Mouse (Mus musculus): ENCODE measurements around the gene Ldlrad3. TPM values are rescaled to one million over a fixed set of nuclear protein-coding genes. Genes with fewer than 3 reads are reported as not detected.

Ldlrad3 gene
- polyA plus RNA-seq, 1 experiment: 15.5 TPM

DNA sequence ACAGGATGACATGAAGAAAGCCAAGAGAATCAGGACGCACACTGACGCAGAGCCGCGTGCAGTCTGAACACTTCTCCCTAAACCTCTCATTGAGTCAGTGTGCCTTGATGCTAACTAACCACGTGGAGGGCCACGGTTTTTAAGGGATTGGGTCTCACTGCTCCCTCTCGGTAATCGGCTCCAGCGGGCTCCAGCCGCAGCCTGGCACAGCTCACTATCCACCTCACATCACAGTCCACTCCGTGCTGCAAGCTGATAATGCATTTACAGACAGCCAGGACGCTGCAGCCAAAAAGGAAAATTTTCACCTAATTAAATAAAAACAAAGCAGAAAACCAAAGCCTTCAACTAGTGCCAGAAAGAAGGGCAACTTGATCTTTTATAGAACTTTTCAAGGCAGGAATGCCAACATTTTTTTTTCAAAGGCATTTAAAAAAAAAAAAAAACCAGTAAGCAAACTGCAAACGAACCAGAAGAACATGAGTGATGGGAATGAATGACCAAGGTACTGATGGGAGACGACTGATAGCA is 57.6 kb downstream of the Ldlrad3 start:
- H3K4me3 ChIP-seq (ENCODE audit: insufficient read depth, poor library complexity, severe bottlenecking): no peak overlapping the region
- peaks cover 38% of the 10 kb centered on the region for H3K79me3 ChIP-seq (ENCODE audit: low read depth)
- no peak overlapping the region for H3ac ChIP-seq (ENCODE audit: control insufficient read depth, insufficient read length, low read depth)
- H3K36me3 ChIP-seq (ENCODE audit: control insufficient read depth, insufficient read depth): peaks cover 3% of the 10 kb centered on the region
- TF ChIP-seq FOSL1 (IDR thresholded peaks at IDR 0.05; ENCODE audit: insufficient read depth, low read length, poor library complexity, severe bottlenecking) (no peak), CTCF (IDR thresholded peaks at IDR 0.05; ENCODE audit: control insufficient read depth, insufficient read depth, insufficient read length) (no peak), MAX (IDR thresholded peaks at IDR 0.05) (no peak), MYOG (IDR thresholded peaks at IDR 0.05; ENCODE audit: control insufficient read depth, extremely low read depth, insufficient read length) (no peak), CEBPB (IDR thresholded peaks at IDR 0.05; ENCODE audit: low read depth) (no peak), USF1 (IDR thresholded peaks at IDR 0.05; ENCODE audit: low read depth) (no peak), MYOD1 (IDR thresholded peaks at IDR 0.05; ENCODE audit: control insufficient read depth, insufficient read length, low read depth) (no peak)
- peaks cover 98% of the 10 kb centered on the region for H3K79me2 ChIP-seq (ENCODE audit: control insufficient read depth, insufficient read depth)
- H3K27me3 ChIP-seq (ENCODE audit: control insufficient read depth, insufficient read depth, insufficient read length): no peaks in the 10 kb centered on the region

DNA sequence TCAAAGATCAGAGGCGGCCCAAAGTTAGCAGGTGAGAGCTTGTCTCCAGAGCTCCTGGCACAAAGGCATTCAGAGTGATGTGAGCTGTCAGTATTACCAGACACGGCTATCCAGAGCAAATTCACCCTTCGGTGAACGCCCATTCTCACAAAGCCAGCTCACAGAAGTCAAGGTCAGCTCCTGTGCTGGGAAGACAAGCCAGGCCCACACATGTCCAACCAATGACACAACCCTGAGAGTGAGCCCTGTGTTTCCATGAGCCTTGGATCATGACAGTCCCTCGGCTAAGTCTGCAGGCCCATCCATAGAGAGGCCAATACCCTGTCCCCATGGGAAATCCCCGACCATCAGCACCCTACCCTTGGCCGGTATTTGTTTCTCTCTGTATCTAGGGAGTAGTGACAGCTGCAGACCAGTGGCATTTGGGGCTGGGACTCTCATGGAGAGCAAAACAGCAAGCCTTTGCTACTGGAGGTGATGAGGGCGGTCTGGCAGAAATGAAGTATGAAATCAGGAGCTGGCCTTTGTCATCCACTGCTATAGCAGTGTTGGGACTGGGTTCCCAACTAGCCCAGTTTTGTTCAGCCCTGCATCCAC is 58.3 kb downstream of the Ldlrad3 start:
- Histone ChIP-seq H3K36me3 (ENCODE audit: control insufficient read depth, insufficient read depth) (peaks cover 3% of the 10 kb centered on the region), H3K79me2 (ENCODE audit: control insufficient read depth, insufficient read depth) (peaks cover 98% of the 10 kb centered on the region), H3K79me3 (ENCODE audit: low read depth) (peaks cover 37% of the 10 kb centered on the region), H3K4me3 (ENCODE audit: insufficient read depth, poor library complexity, severe bottlenecking) (no peak overlapping the region), H3ac (ENCODE audit: control insufficient read depth, insufficient read length, low read depth) (no peak overlapping the region), H3K27me3 (ENCODE audit: control insufficient read depth, insufficient read depth, insufficient read length) (no peaks in the 10 kb centered on the region)
- TF ChIP-seq FOSL1 (IDR thresholded peaks at IDR 0.05; ENCODE audit: insufficient read depth, low read length, poor library complexity, severe bottlenecking) (no peak), MYOG (IDR thresholded peaks at IDR 0.05; ENCODE audit: control insufficient read depth, extremely low read depth, insufficient read length) (no peak), USF1 (IDR thresholded peaks at IDR 0.05; ENCODE audit: low read depth) (no peak), MYOD1 (IDR thresholded peaks at IDR 0.05; ENCODE audit: control insufficient read depth, insufficient read length, low read depth) (no peak), CEBPB (IDR thresholded peaks at IDR 0.05; ENCODE audit: low read depth) (no peak), MAX (IDR thresholded peaks at IDR 0.05) (no peak), CTCF (IDR thresholded peaks at IDR 0.05; ENCODE audit: control insufficient read depth, insufficient read depth, insufficient read length) (no peak)

DNA sequence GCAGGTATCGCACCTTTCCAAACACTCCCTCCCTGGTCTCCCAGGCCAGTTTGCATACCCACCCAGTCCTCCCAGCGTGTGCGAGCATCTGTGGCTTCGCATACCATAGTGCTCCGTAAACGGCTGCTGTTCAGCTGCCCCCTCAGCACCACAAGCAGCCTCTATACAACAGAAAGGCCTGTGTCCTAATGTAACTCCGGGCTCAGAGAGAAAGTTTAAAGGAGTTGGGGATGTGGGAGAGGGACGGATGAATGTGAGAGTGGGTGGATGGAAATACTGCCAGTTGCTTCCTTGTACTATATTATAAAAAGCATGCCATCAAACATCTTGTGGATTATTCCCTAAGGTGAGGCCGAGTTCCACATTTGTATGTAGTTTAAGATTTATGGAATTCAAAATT is 59.0 kb downstream of the Ldlrad3 start:
- peaks cover 97% of the 10 kb centered on the region for H3K79me2 ChIP-seq (ENCODE audit: control insufficient read depth, insufficient read depth)
- no peak overlapping the region for H3ac ChIP-seq (ENCODE audit: control insufficient read depth, insufficient read length, low read depth)
- no peak overlapping the region for H3K4me3 ChIP-seq (ENCODE audit: insufficient read depth, poor library complexity, severe bottlenecking)
- peaks cover 3% of the 10 kb centered on the region for H3K36me3 ChIP-seq (ENCODE audit: control insufficient read depth, insufficient read depth)
- no peaks in the 10 kb centered on the region for H3K27me3 ChIP-seq (ENCODE audit: control insufficient read depth, insufficient read depth, insufficient read length)
- peaks cover 35% of the 10 kb centered on the region for H3K79me3 ChIP-seq (ENCODE audit: low read depth)
- TF ChIP-seq MYOD1 (IDR thresholded peaks at IDR 0.05; ENCODE audit: control insufficient read depth, insufficient read length, low read depth) (no peak), MYOG (IDR thresholded peaks at IDR 0.05; ENCODE audit: control insufficient read depth, extremely low read depth, insufficient read length) (no peak), MAX (IDR thresholded peaks at IDR 0.05) (no peak)

DNA sequence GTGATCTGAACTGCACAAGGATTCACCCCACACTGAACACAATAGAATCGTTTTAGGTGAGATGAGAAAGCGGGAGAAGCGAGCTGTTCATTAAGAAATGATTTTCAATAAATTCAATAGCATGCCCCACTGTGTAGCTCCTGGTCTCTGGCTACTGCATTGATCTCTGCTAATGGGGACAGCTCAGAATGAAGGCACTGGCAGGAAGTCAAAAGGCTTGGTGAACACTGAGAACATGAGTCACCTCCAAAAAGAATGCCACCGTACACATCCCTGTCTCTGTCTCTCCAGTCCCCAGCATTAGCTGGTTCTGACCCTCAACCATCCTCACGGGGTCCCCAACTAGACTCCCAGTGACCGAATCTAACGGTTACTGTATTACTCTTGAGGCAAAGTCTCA is 60.1 kb downstream of the Ldlrad3 start:
- Histone ChIP-seq H3K79me2 (ENCODE audit: control insufficient read depth, insufficient read depth) (peaks cover 94% of the 10 kb centered on the region), H3K27me3 (ENCODE audit: control insufficient read depth, insufficient read depth, insufficient read length) (no peaks in the 10 kb centered on the region), H3K4me3 (ENCODE audit: insufficient read depth, poor library complexity, severe bottlenecking) (no peak overlapping the region), H3K36me3 (ENCODE audit: control insufficient read depth, insufficient read depth) (peaks cover 3% of the 10 kb centered on the region), H3ac (ENCODE audit: control insufficient read depth, insufficient read length, low read depth) (no peak overlapping the region), H3K79me3 (ENCODE audit: low read depth) (peaks cover 30% of the 10 kb centered on the region)
- no peak for TF ChIP-seq FOSL1 (IDR thresholded peaks at IDR 0.05; ENCODE audit: insufficient read depth, low read length, poor library complexity, severe bottlenecking)
- no peak for TF ChIP-seq CEBPB (IDR thresholded peaks at IDR 0.05; ENCODE audit: low read depth)
- TF ChIP-seq MYOG (IDR thresholded peaks at IDR 0.05; ENCODE audit: control insufficient read depth, extremely low read depth, insufficient read length): no peak
- TF ChIP-seq MYOD1 (IDR thresholded peaks at IDR 0.05; ENCODE audit: control insufficient read depth, insufficient read length, low read depth): no peak
- TF ChIP-seq USF1 (IDR thresholded peaks at IDR 0.05; ENCODE audit: low read depth): no peak
- no peak for TF ChIP-seq CTCF (IDR thresholded peaks at IDR 0.05; ENCODE audit: control insufficient read depth, insufficient read depth, insufficient read length)
- TF ChIP-seq MAX (IDR thresholded peaks at IDR 0.05): no peak

GRCm38 (mm10) chr2:102125042-102125441 is 61.1 kb downstream of the Ldlrad3 start:
- Histone ChIP-seq H3K79me3 (ENCODE audit: low read depth) (peaks cover 22% of the 10 kb centered on the region), H3ac (ENCODE audit: control insufficient read depth, insufficient read length, low read depth) (no peak overlapping the region), H3K4me3 (ENCODE audit: insufficient read depth, poor library complexity, severe bottlenecking) (no peak overlapping the region), H3K36me3 (ENCODE audit: control insufficient read depth, insufficient read depth) (peaks cover 3% of the 10 kb centered on the region), H3K79me2 (ENCODE audit: control insufficient read depth, insufficient read depth) (peaks cover 83% of the 10 kb centered on the region), H3K27me3 (ENCODE audit: control insufficient read depth, insufficient read depth, insufficient read length) (no peaks in the 10 kb centered on the region)
- TF ChIP-seq CEBPB (IDR thresholded peaks at IDR 0.05; ENCODE audit: low read depth) (no peak), CTCF (IDR thresholded peaks at IDR 0.05; ENCODE audit: control insufficient read depth, insufficient read depth, insufficient read length) (no peak), USF1 (IDR thresholded peaks at IDR 0.05; ENCODE audit: low read depth) (no peak), MYOG (IDR thresholded peaks at IDR 0.05; ENCODE audit: control insufficient read depth, extremely low read depth, insufficient read length) (no peak), MYOD1 (IDR thresholded peaks at IDR 0.05; ENCODE audit: control insufficient read depth, insufficient read length, low read depth) (no peak), MAX (IDR thresholded peaks at IDR 0.05) (no peak), FOSL1 (IDR thresholded peaks at IDR 0.05; ENCODE audit: insufficient read depth, low read length, poor library complexity, severe bottlenecking) (no peak)

GRCm38 (mm10) chr2:102122146-102122515 is 64.1 kb downstream of the Ldlrad3 start:
- TF ChIP-seq CEBPB (IDR thresholded peaks at IDR 0.05; ENCODE audit: low read depth) (no peak), MAX (IDR thresholded peaks at IDR 0.05) (no peak), FOSL1 (IDR thresholded peaks at IDR 0.05; ENCODE audit: insufficient read depth, low read length, poor library complexity, severe bottlenecking) (no peak), CTCF (IDR thresholded peaks at IDR 0.05; ENCODE audit: control insufficient read depth, insufficient read depth, insufficient read length) (no peak), MYOG (IDR thresholded peaks at IDR 0.05; ENCODE audit: control insufficient read depth, extremely low read depth, insufficient read length) (no peak), USF1 (IDR thresholded peaks at IDR 0.05; ENCODE audit: low read depth) (no peak), MYOD1 (IDR thresholded peaks at IDR 0.05; ENCODE audit: control insufficient read depth, insufficient read length, low read depth) (no peak)
- Histone ChIP-seq H3K36me3 (ENCODE audit: control insufficient read depth, insufficient read depth) (peaks cover 3% of the 10 kb centered on the region), H3K79me2 (ENCODE audit: control insufficient read depth, insufficient read depth) (peaks cover 73% of the 10 kb centered on the region), H3ac (ENCODE audit: control insufficient read depth, insufficient read length, low read depth) (no peak overlapping the region), H3K4me3 (ENCODE audit: insufficient read depth, poor library complexity, severe bottlenecking) (no peak overlapping the region), H3K27me3 (ENCODE audit: control insufficient read depth, insufficient read depth, insufficient read length) (no peaks in the 10 kb centered on the region), H3K79me3 (ENCODE audit: low read depth) (peaks cover 21% of the 10 kb centered on the region)
